Mouse (Mus musculus) lung, postnatal 0 days (tissue): ENCODE results near the gene Ngfr.

Experiments
- CTCF ChIP-seq: IDR thresholded peaks from 2 replicates; pipeline ENCODE4 v1.5.1; 2016; ENCODE audit warnings: antibody characterized with exemption, mild to moderate bottlenecking
- EP300 ChIP-seq: IDR thresholded peaks from 2 replicates; pipeline ENCODE4 v1.6.1; 2016; ENCODE audit warnings: antibody characterized with exemption, mild to moderate bottlenecking, control low read depth

DNA sequence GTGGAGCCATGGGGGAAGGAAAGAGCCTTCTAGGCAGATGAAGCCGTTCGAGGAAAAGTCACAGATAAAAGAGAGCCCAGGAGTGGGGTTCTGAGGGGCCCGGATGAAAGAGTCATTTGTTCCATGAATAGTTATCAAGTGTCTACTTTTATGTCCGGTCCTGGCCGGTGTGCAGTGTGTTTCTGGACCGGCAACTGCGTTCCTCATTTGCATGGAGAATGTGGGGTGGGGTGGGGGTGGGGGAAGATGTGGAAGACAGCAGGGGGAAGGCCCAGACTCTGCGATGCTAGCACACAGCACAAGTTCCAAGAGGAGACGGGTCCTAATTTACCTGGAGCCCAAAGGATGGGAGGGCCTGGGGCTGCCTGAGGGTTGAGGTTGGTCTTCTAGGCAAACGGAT is 68.2 kb downstream of the Ngfr start:
- TF ChIP-seq EP300 (no peak), CTCF (no peak)
